Mouse (Mus musculus): Measurements from ENCODE around the gene Gp6.
A peak's percentile ranks its signal among the peaks of the same experiment; 100 is the strongest.
"Not testable (repeated sequence)": the region's sequence is repeated elsewhere in the genome, so short reads cannot be mapped to it uniquely, and the experiment has no call there.

The Gp6 gene

DNA sequence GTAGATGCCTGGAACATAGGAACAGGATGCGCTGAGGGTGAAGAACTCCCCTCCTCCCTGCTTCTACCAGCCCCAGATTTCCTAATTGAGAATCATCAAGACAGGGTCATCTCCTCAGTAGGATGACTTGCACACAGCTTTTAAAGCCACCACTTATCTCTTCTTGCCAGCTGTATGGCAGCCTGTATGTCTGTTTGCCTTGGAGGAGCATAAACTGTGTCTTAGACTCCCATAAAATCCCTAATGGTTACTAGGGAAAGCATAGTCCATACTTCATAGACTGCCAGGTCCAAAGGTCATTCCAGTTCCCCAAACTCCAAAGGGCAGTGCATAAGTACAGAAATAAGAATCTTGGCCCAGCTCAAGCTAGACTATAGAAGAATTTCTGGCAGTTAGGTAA is at the start of gene Gp6:
Gene Gp6, minus strand, starts transcription at position 15 of the 400 bp plus-strand sequence.
- DNase-seq (ENCODE audit: low spot score in 2 of 2), result no peak

GRCm38 (mm10) chr7:4447138-4447537 is 49.6 kb upstream of the Gp6 start:
- peak in 1 of 2 experiments; percentile 6 for DNase-seq (ENCODE audit: low spot score in 2 of 2)

- peak; percentile 90 to 93 for DNase-seq (ENCODE audit: low spot score in 2 of 2)
These were observed 47.8 kb upstream of the Gp6 start, which contains the start of gene Rdh13 for GRCm38 (mm10) chr7:4445216-4445791. Rdh13 (minus strand) TSS chr7:4445649.

DNA sequence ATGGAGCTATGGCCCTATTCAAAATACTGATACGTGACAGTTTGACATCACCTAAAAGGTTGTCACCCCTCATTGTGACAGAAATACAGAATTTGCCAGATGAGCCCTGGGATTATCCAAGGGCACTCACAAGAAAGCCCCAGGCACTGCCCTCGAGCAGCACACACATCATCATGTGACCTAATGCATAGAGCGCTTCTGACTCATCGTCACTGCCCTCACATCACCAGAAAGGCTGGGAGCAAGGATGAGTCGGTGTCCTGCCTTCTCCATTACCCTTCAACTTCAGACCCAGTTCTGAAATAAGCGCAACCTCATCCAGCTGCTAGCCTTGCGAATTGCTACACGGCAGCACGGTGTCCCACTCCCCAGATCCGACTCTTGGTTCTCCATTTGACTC is 43.0 kb upstream of the Gp6 start:
- no peak for DNase-seq (ENCODE audit: low spot score in 2 of 2)

DNA sequence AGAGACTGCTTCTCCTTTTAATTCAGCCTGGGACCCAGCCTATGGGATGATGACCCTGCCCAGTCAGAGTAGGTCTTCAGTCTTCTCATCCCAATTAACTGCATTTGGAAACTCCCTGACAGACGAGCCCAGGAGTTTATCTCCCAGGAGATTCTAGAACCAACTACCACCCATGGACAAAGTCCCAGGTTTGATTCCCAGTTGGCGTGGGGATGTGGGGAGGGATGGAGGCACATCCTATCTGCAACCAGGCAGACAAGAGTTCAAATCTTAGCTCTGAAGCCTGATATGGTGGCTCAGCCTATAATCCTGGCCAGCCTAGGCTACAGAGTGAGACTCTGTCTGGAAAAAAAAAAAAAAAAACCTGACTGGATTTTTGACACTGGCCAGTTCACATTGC is 40.2 kb upstream of the Gp6 start:
- DNase-seq (ENCODE audit: low spot score in 2 of 2), result no peak

DNA sequence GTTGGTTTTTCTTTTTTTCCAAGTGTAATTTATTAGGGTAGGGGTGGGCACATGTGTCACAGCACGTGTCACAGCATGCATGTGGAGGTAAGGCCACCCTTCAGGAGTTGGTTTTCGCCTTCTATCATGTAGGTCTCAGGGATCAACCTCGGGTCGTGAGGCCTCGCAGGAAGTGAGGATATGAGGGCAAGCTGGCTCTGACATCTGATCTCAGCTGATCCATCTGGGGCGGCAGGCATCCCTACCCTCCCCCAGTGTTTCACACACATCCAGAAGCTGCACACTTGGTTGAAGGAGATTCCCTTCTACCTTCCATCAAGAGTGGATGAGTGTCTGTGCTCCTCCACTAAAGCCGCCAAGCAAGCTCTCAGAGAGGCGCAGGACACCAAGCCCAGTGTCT is 34.5 kb upstream of the Gp6 start:
- no peak for DNase-seq (ENCODE audit: low spot score in 2 of 2)

DNA sequence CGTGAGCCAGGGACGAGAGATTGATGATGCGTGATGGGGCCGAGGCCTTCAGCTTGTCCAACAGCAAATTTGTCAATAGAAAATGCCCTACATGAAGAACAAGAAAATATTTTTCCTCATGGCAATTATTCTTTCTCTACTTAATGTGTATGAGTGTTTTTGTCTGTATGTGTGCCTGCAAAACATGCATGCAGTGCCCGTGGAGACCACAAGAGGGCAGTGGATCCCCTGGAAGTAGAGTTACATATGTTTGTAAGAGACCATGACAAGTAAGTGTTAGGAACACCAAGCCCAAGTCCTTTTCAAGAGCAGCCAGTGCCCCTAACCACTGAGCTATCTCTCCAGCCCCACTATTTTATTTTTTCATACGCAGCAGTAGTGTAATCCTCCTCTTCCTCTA is 34.0 kb upstream of the Gp6 start:
- peak; percentile 57 to 62 for DNase-seq (ENCODE audit: low spot score in 2 of 2)

DNA sequence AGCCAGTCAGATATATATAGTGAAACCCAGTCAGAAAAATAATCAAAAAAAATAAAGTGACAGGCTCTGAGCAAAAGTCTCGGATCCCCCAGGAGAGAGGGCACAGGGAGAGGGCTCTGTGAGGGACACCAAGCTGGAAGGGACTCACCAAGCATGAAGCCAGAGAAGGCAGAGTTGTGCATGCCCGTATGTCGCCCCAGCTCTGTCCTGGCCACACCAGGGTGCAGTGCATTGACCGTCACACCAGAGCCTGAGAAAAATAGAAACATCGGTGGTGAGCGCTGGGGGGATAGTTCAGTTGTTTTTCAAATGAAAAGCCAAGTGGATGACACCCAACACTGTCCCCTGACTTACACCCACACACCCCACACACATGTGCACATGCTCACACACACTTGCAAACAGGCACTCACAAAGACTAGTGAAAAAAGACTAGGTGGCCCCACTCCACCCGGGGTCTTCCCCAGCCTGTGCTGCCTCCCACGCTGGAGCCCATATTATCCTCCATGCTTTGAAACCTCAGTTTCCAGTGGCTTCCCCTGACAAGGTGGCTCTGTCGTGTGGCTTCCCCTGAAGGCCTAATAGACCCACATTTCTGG is 32.8 kb upstream of the Gp6 start:
- no peak for DNase-seq (ENCODE audit: low spot score in 2 of 2)

GRCm38 (mm10) chr7:4427161-4427912 is 29.8 kb upstream of the Gp6 start:
- peak; percentile 82 to 95 for DNase-seq (ENCODE audit: low spot score in 2 of 2)

GRCm38 (mm10) chr7:4420230-4420629 is 22.7 kb upstream of the Gp6 start:
- DNase-seq (ENCODE audit: low spot score in 2 of 2), result no peak

- no peak for DNase-seq (ENCODE audit: low spot score in 2 of 2)
These were observed 22.1 kb upstream of the Gp6 start for GRCm38 (mm10) chr7:4419681-4420080.

- not testable (repeated sequence) for DNase-seq (ENCODE audit: low spot score in 2 of 2)
These were observed 14.9 kb upstream of the Gp6 start for GRCm38 (mm10) chr7:4412406-4412805.

DNA sequence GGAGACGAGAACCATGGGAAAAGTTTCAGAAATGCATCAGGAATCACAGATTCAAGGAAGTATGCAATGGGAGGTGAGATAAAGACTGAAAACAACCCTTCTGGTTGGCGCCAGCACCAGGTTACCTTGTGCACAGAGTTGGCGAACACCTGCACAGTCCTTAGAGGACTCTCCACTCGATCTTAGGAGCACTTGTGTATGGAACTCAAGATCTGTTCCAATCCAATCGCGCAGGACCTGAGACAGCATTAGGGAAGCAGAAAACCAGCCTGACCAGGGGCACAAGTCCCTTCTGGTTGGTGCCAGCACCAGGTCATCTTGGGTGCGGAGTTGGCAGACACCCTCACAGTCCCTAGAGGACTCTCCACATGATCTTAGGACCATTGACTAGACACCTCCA is 24.0 kb downstream of the Gp6 start:
- DNase-seq (ENCODE audit: low spot score in 2 of 2), result no peak

- no peak for DNase-seq (ENCODE audit: low spot score in 2 of 2)
These were observed 60.0 kb downstream of the Gp6 start, which contains the start of gene Ncr1 for GRCm38 (mm10) chr7:4337509-4337908. Ncr1 (plus strand) TSS chr7:4337724.

DNA sequence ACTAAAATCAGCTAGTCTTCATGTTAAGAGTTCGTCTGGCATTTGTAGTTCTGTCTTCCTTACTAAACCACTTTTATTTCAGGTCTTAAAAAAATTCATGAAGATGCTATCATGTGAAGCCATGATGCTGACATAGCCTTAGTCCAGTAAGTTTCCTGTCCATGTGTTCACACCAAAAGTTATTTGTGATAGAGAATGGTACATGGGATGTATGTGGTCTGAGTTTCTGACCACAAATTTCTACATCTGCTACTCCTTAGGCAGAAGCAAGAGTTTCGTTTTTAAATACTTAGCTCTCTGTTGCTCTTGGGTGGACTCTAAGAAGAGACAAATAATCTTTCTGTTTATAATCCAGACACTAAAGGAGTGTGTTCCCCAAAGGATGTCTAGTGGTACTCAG is 74.2 kb downstream of the Gp6 start:
- no peak for DNase-seq (ENCODE audit: low spot score in 2 of 2)

Measured in frontal cortex, postnatal 36 days (tissue).